Mouse (Mus musculus) stomach, embryonic 14.5 days (tissue): ENCODE measurements at regions not wholly inside any gene's neighbourhood (a gene's known extent, or its start where the extent isn't known, plus 50 kb on each side); places are given as distances from the start of the nearest gene placed in this dataset.
A peak's percentile ranks its signal among the peaks of the same experiment; 100 is the strongest.

Experiments
- ATAC-seq: fragments of 200-750 bp; cut with Nextera tagmentation; 2 replicates; pipeline ENCODE4 v1.8.0; 2017; ENCODE audit warnings: low read depth, moderate TSS enrichment; ENCODE audit not compliant: insufficient number of reproducible peaks, insufficient read depth, low FRiP score
- H3K27ac ChIP-seq: fragments of 300-500 bp; sonication (generic); 2 replicates; pipeline ENCODE4 v1.5.1; 2014; ENCODE audit warnings: mild to moderate bottlenecking, low read length, moderate library complexity, mixed read lengths
- H3K27me3 ChIP-seq: fragments of 300-500 bp; sonication (generic); 2 replicates; pipeline ENCODE4 v1.6.1; 2014; ENCODE audit warnings: low read length, control low read depth, mixed read lengths; ENCODE audit not compliant: control insufficient read depth, insufficient read depth
- H3K36me3 ChIP-seq: fragments of 300-500 bp; sonication (generic); 2 replicates; pipeline ENCODE4 v1.6.1; 2014; ENCODE audit warnings: mild to moderate bottlenecking, control low read depth, low read length, moderate library complexity, mixed read lengths; ENCODE audit not compliant: control insufficient read depth, insufficient read depth
- H3K4me1 ChIP-seq: fragments of 300-500 bp; sonication (generic); 2 replicates; pipeline ENCODE4 v1.6.1; 2014; ENCODE audit warnings: low read length, control low read depth, mixed read lengths; ENCODE audit not compliant: control insufficient read depth, insufficient read depth
- H3K4me2 ChIP-seq: fragments of 300-500 bp; sonication (generic); replicated peaks from 2 replicates; pipeline ENCODE4 v1.6.1; 2014; ENCODE audit warnings: low read depth, low read length, control low read depth
- H3K4me3 ChIP-seq: fragments of 300-500 bp; sonication (generic); 2 replicates; pipeline ENCODE4 v1.5.1; 2014; ENCODE audit warnings: low read depth, low read length, control low read depth
- H3K9ac ChIP-seq: fragments of 300-500 bp; sonication (generic); replicated peaks from 2 replicates; pipeline ENCODE4 v1.6.1; 2014; ENCODE audit warnings: low read depth, mild to moderate bottlenecking, control low read depth, low read length, moderate library complexity, mixed read lengths
- H3K9me3 ChIP-seq: fragments of 300-500 bp; sonication (generic); 2 replicates; pipeline ENCODE4 v1.6.1; 2016; ENCODE audit warnings: low read depth, low read length, control low read depth; ENCODE audit not compliant: control insufficient read depth
- WGBS: fragments of 180-500 bp; shearing (Covaris S2); extraction: QIAGEN DNeasy Blood & Tissue Kit; methylation state at CpG from one replicate; pipeline ENCODE4 v1.1.7; 2014; 5-methylcytosine and 5-hydroxymethylcytosine counted together

DNA sequence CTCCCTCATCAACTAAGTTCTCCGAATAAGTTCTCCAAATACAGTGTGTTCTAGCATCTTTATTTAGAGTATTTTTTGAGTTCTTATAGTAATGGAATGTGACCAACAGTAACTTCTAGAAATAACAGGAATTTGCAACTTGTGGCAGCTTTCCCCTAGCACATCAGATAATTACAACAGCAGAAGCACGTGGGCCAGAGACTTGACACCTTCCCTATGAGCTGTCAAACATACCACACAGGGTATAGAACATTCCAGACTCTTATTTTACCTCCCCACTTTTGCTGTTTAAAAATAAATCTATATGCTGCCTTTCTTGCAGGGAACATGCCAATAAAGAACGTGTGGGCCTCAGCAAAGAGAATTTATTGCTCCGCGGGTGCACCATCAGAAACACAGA is 77.4 kb upstream of the Commd8 start:
- Histone ChIP-seq H3K9me3 (no peaks in the 10 kb centered on the region), H3K4me1 (no peaks in the 10 kb centered on the region), H3K27ac (no peak overlapping the region), H3K9ac (no peak overlapping the region), H3K27me3 (no peaks in the 10 kb centered on the region), H3K36me3 (no peaks in the 10 kb centered on the region), H3K4me2 (no peak overlapping the region), H3K4me3 (no peak overlapping the region)
- WGBS, result 83% methylated on average over 5 of the region's 5 CpGs
- ATAC-seq, result no peak

DNA sequence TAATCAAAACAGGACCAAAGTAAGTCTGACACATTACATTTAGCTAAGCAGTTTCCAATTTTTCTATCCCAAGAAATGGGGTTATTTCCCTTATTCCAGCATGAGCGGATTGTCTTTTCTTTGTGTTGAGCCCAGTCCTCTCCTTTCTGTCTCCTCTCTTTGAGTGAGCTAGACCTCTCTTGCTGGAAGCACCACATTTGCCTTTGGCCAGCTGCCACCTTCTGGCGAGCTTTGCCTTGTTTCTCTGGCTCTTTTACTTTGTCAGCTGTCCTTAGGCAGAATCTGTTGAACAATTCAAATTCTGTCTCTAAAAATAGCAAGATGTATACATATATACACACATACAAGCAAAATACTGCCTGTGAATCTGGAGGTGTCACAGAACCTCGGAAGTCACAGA is 76.1 kb upstream of the Commd8 start:
- Histone ChIP-seq H3K4me1 (no peaks in the 10 kb centered on the region), H3K4me3 (no peak overlapping the region), H3K9ac (no peak overlapping the region), H3K36me3 (no peaks in the 10 kb centered on the region), H3K4me2 (no peak overlapping the region), H3K27me3 (no peaks in the 10 kb centered on the region), H3K27ac (no peak overlapping the region), H3K9me3 (no peaks in the 10 kb centered on the region)
- ATAC-seq, result no peak
- 77% methylated on average over 3 of the region's 3 CpGs for WGBS

- Histone ChIP-seq H3K36me3 (no peaks in the 10 kb centered on the region), H3K9ac (no peak overlapping the region), H3K4me2 (no peak overlapping the region), H3K27ac (no peak overlapping the region), H3K9me3 (no peaks in the 10 kb centered on the region), H3K4me3 (no peak overlapping the region), H3K4me1 (no peaks in the 10 kb centered on the region), H3K27me3 (no peaks in the 10 kb centered on the region)
- WGBS, result 77% methylated on average over 3 of the region's 3 CpGs
- no peak for ATAC-seq
Observed at GRCm38 (mm10) chr5:72242981-72243380, 75.0 kb upstream of the Commd8 start.

GRCm38 (mm10) chr5:72241451-72241850 is 73.5 kb upstream of the Commd8 start:
- Histone ChIP-seq H3K9me3 (no peaks in the 10 kb centered on the region), H3K4me1 (no peaks in the 10 kb centered on the region), H3K9ac (no peak overlapping the region), H3K27me3 (no peaks in the 10 kb centered on the region), H3K27ac (no peak overlapping the region), H3K4me3 (no peak overlapping the region), H3K36me3 (no peaks in the 10 kb centered on the region), H3K4me2 (no peak overlapping the region)
- ATAC-seq, result no peak
- WGBS, result 76% methylated on average over 3 of the region's 3 CpGs

- 92% methylated on average over 7 of the region's 7 CpGs for WGBS
- no peaks in the 10 kb centered on the region for H3K4me1 ChIP-seq
- no peaks in the 10 kb centered on the region for H3K9me3 ChIP-seq
Observed at GRCm38 (mm10) chr5:72240271-72240670, 72.3 kb upstream of the Commd8 start.

DNA sequence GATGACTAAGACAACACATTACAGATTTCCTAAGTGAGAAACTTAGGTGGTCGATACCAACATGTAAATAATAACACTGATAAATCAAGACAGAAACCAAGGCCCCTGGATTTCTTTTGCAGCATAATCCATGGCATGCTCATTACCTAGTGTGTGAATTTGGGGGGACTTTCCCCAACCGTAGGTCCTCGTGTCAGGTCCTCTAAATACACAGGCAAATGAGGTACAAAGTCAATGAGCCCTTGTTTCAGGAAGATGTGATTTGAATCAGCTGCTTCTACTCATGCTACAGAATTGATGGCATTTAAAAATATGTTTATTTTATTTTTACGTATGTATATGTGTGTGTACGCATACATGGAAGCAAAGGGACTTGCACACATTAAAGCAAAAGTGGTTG is 59.0 kb upstream of the Commd8 start:
- Histone ChIP-seq H3K27me3 (no peaks in the 10 kb centered on the region), H3K9me3 (no peaks in the 10 kb centered on the region), H3K4me3 (no peak overlapping the region), H3K4me1 (peaks cover 6% of the 10 kb centered on the region; the same call in 1 of the 2 replicates), H3K27ac (no peak overlapping the region), H3K4me2 (no peak overlapping the region), H3K9ac (no peak overlapping the region), H3K36me3 (no peaks in the 10 kb centered on the region)
- WGBS, result 75% methylated on average over 5 of the region's 5 CpGs
- ATAC-seq, result no peak

More at GRCm38 (mm10) chr5:72240271-72240670, 72.3 kb upstream of the Commd8 start:
- Histone ChIP-seq H3K4me3 (no peak overlapping the region), H3K27me3 (no peaks in the 10 kb centered on the region), H3K27ac (no peak overlapping the region), H3K9ac (no peak overlapping the region), H3K36me3 (no peaks in the 10 kb centered on the region), H3K4me2 (no peak overlapping the region)
- no peak for ATAC-seq

DNA sequence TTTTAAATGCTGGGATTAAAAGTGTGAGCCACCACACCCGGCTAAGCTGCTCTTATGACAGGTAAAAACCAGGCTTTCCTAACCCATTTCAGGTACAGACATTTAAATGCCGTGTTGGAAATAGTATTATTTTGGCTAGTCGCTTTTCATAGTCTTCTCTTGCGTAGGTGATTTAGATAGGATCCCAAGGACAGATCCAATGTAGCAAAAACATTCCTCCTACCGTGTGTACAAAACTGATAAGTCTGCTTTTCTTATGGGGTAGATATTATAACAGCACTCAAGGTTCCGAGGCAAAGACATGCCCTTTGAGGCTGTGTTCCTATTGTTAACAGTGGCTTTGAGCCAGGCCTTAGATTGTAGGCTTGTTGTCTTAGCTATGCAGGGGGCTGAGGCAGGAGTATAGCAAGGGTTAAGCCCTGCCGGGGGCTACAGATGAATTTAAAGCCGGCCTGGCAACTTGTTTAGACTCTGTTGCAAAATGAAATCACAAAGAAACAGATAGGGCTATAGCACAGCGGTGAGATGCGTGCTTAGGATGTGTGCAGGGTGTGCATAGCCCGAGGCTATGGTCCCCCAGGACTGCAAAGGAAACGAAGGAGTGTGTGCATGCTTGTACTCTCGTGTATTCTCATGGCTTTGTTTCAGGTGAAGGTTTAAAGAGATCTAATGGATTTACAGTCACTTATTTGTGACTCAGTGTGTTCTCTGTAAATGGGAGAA is 57.7 kb upstream of the Commd8 start:
- H3K4me3 ChIP-seq, result no peak overlapping the region
- H3K27ac ChIP-seq, result no peak overlapping the region
- no peak for ATAC-seq
- no peaks in the 10 kb centered on the region for H3K27me3 ChIP-seq
- H3K4me1 ChIP-seq, result peaks cover 6% of the 10 kb centered on the region; the same call in 1 of the 2 replicates
- no peak overlapping the region for H3K4me2 ChIP-seq
- no peak overlapping the region for H3K9ac ChIP-seq
- 79% methylated on average over 13 of the region's 13 CpGs for WGBS
- no peaks in the 10 kb centered on the region for H3K9me3 ChIP-seq
- no peaks in the 10 kb centered on the region for H3K36me3 ChIP-seq

DNA sequence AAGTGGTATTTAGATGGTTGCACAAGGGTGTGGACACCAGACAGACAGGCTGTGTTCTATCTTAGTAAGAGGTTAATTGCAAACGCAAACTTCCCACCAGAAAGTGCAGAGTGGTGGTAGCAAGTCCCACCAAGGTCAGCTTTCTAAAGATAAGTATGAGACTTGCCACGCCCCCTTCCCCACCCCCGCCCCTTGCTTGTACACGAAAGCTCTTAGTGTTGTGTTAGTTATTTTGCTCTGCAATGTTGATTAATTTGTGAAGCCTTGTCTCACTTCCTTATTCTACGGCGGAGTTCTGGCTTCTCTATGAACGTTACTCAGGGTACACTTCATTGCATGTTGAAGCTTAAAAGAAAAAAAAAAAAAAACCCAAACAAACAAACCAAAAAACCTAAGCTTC is 57.1 kb upstream of the Commd8 start:
- 0 out of 2 replicates have a peak overlapping the region, but pooled peaks have one; percentile 3 for H3K4me2 ChIP-seq
- ATAC-seq, result peak; percentile 33; the same call in 1 of the 2 replicates
- no peaks in the 10 kb centered on the region for H3K9me3 ChIP-seq
- H3K4me1 ChIP-seq, result peaks cover 6% of the 10 kb centered on the region; the same call in 1 of the 2 replicates
- no peaks in the 10 kb centered on the region for H3K27me3 ChIP-seq
- H3K36me3 ChIP-seq, result no peaks in the 10 kb centered on the region
- WGBS, result 25% methylated on average over 7 of the region's 7 CpGs
- H3K9ac ChIP-seq, result no peak overlapping the region
- peak overlapping the region; percentile 6; the same call in 1 of the 2 replicates for H3K27ac ChIP-seq
- no peak overlapping the region for H3K4me3 ChIP-seq

DNA sequence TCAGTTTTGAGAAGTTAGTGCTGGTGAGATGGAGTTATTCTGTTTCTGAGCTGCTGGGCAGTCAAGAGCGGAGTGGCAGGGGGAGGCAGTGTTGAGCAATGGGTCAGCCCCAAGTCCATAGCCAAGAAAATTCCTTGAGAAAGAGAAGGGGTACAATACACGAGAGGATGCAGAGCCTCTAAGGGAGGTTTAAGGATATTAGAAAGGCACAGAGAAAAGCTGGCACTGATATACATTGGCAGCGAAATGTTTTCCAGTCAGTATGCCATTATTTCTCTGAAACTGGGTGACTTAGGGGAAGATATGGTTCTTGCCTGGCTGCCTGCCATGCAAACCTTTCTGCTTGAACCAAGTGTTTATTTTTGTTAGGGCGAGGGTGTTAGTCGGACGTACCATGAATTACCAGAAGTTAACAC is 56.6 kb upstream of the Commd8 start:
- Histone ChIP-seq H3K36me3 (no peaks in the 10 kb centered on the region), H3K4me3 (no peak overlapping the region), H3K4me1 (peaks cover 6% of the 10 kb centered on the region; the same call in 1 of the 2 replicates), H3K4me2 (0 out of 2 replicates have a peak overlapping the region, but pooled peaks have one; percentile 3), H3K9ac (no peak overlapping the region), H3K27ac (peak overlapping the region; percentile 6; the same call in 1 of the 2 replicates), H3K27me3 (no peaks in the 10 kb centered on the region), H3K9me3 (no peaks in the 10 kb centered on the region)
- WGBS, result 26% methylated on average over 6 of the region's 6 CpGs
- no peak for ATAC-seq
